Mouse (Mus musculus) CD4-positive helper T cell, adult 2 months (primary cell): ENCODE data around the gene Caprin1.

Experiments
- DNase-seq: peaks from one replicate; pipeline ENCODE4 v3.0.0-alpha.2; 2012; ENCODE audit warnings: low read depth, missing footprints, low spot score

The Caprin1 gene

DNA sequence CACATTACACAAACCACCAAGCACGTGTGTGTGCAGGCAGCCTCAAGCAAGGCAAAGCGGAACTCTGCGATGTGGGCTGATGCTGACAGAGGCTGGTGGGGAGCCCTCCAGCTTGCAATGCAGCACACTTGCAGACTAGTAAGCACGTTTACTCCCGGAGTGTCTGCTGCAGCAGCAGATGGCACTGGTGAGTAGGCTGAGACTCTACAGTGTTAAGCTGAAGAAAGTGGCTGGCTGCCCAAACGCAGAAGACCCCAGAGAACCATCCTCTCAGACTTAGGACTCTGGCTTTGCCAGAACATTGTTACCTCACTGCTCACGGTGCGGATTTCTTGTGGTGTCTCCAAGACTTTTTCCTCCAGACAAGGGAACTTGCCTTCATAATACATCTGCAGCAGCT, 66.5 kb downstream of the Caprin1 start:
- DNase-seq, result no peak

DNA sequence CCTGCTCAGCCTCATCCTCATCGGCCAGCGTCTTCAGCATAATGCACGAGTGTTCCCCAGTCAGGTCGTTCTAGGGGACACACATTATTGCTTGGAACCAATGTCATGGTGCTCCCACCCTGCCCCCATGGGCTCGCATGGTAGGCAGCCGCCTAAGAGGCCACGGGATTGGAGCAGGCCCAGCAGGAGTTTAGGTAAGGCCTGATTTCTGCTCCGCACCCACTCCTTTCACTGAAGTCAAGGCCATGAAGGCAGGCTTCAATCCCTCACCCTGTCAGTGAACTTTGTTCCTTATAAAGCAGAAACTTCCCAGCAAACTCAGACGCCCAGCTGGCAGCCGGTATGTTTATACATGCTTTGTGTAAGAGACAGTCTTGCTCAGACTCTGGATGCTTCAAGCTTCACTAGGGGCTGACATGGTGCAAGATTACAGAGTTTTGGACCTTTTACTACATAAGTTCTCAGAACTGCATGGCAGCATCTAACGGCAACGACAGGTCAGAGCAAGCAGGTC, 69.4 kb downstream of the Caprin1 start:
- DNase-seq, result no peak

DNA sequence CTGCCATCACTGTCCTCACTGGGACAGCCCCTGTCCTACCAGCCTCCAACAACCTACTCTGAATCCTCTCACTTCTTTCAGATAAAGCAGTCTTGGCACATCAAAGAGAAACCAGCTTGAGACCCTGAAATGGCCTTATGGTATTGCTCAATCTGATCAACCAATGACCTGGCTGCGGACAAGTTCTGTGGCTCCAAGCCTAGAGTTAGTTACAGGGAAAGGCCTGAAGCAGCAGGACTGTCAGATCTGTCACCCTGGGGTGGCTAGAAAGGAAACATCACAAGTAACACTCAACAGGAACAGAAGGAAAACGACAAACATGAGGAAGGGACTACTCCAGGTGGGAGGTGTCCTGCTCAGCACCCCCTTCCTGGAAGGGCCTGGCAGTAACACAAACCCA, 72.9 kb downstream of the Caprin1 start:
- no peak for DNase-seq

DNA sequence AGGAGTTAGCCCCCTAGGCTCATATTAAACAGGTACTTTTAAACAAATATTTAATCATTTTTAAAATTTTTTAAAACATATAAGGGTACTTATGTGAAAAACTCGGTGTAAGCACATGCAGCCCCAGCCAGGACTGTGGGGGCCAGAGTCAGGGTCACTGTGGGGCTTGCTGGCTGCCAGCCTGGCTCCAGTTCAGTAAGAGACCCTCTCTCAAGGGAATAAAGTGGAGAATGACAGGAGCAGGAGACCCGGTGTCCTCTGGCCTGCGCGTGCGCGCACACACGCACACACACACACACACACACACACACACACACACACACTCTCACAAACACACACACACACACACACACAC, 78.2 kb downstream of the Caprin1 start:
- DNase-seq, result no peak

DNA sequence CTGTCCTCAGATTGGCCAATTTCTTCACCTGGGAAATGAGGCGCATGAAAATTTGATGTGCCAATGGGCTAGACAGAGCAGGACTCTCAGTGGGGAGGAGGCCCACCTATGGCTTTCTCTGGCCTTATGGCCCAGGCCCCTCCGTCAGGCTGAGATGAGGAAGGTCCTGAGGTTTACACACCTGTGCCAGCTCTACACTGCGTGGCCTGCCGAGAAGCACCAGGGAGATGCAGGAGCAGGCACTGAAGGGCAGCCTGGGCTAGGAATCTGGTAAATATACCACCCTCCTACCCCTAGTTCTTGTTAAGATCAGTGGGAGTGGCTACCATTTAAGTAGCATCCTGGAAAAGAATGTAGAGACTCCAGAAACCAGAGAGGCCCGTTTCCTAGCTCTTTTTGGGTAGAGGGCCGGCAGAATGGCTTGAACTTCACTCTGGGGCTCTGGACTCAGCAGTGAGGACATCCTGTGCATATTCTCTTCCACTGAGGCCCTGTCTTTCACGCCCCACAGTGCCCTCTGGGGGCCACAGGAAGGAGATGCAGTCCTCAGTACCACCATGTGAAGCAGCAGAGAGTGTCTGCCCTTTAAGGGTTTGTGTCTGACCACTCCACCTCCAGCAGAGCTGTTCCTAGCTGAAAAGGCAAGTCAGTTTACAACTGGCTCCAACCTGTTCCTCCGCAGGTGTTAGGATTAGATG, 78.7 kb downstream of the Caprin1 start:
- peak; percentile 77 for DNase-seq

DNA sequence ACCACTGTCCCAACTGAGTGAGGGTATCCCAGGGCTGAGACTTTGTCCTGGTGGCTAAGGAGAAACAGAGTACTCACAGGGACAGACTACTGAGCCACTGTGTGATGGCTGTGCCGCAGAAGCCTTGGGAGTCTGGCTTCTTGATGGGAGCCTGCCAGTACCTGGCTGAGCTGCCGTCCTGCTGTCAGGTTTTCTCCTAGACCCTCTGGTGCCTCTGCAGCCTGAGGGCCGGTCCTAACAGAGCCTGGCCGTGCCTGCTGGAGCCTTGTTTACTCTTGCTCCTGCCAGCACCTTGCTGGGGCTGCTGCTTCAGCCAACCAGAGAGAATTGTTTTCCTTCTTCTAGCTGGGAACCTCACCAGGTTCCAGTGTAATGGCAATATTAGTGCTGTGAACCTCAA, 83.0 kb downstream of the Caprin1 start:
- no peak for DNase-seq

DNA sequence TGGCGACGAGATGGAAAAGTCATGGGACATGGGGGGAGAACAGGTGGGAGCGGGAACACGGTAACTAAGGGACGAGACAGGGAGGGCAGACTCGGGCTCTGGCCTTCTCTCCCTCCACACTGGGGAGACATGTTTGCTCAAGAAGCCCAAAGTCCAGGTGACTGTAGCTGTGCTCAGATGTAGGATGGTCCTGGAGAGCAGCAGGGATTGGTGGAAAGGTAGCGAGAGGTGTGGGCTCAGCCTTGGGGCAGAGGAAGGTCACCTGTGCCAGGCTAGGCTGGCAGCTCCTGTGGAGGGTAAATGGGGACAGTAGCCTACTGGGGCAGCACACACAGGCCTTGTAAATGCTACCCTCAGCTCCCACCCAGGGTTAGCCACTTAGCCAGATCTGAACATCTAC, 83.6 kb downstream of the Caprin1 start:
- DNase-seq, result no peak
